Mouse (Mus musculus) limb, embryonic 14.5 days (tissue): ENCODE data around the gene Zmynd8. TPM values are rescaled to one million over a fixed set of nuclear protein-coding genes. Genes with fewer than 3 reads are reported as not detected.

Source experiments
- ATAC-seq: fragments of 200-750 bp; cut with Nextera tagmentation; 2 replicates; pipeline ENCODE4 v1.8.0; 2017; ENCODE audit warnings: low read depth, moderate number of reproducible peaks, moderate TSS enrichment; ENCODE audit not compliant: low FRiP score
- DNase-seq: peaks from one replicate; pipeline ENCODE4 v3.0.0-alpha.2; 2015; ENCODE audit warnings: low spot score
- H3K27ac ChIP-seq: fragments of 300-500 bp; sonication (generic); replicated peaks from 2 replicates; pipeline ENCODE4 v1.5.1; 2014; ENCODE audit warnings: low read depth, mild to moderate bottlenecking, low read length, moderate library complexity, mixed read lengths
- H3K27me3 ChIP-seq: fragments of 300-500 bp; sonication (generic); 2 replicates; pipeline ENCODE4 v1.6.1; 2014; ENCODE audit warnings: low read length, mixed read lengths; ENCODE audit not compliant: control insufficient read depth, insufficient read depth
- H3K36me3 ChIP-seq: fragments of 300-500 bp; sonication (generic); 2 replicates; pipeline ENCODE4 v1.6.1; 2014; ENCODE audit warnings: mild to moderate bottlenecking, low read length, moderate library complexity, mixed read lengths; ENCODE audit not compliant: control insufficient read depth, insufficient read depth
- H3K4me1 ChIP-seq: fragments of 300-500 bp; sonication (generic); 2 replicates; pipeline ENCODE4 v1.6.1; 2014; ENCODE audit warnings: antibody characterized with exemption, low read length, mixed read lengths; ENCODE audit not compliant: control insufficient read depth, insufficient read depth
- H3K4me2 ChIP-seq: fragments of 300-500 bp; sonication (generic); replicated peaks from 2 replicates; pipeline ENCODE4 v1.6.1; 2014; ENCODE audit warnings: low read depth, mild to moderate bottlenecking, low read length, moderate library complexity; ENCODE audit not compliant: severe bottlenecking
- H3K4me3 ChIP-seq: fragments of 300-500 bp; sonication (generic); replicated peaks from 2 replicates; pipeline ENCODE4 v1.5.1; 2014; ENCODE audit warnings: low read length
- H3K9ac ChIP-seq: fragments of 300-500 bp; sonication (generic); 2 replicates; pipeline ENCODE4 v1.6.1; 2014; ENCODE audit warnings: mild to moderate bottlenecking, low read depth, low read length, moderate library complexity; ENCODE audit not compliant: severe bottlenecking
- H3K9me3 ChIP-seq: fragments of 300-500 bp; sonication (generic); 2 replicates; pipeline ENCODE4 v1.6.1; 2016; ENCODE audit warnings: low read length; ENCODE audit not compliant: control insufficient read depth
- POLR2A ChIP-seq: fragments of 200-500 bp; IDR thresholded peaks from 2 replicates; pipeline ENCODE4 v1.8.0; 2012; ENCODE audit warnings: inconsistent platforms, mild to moderate bottlenecking, moderate library complexity, borderline replicate concordance; ENCODE audit not compliant: insufficient read depth, insufficient read length; ENCODE audit errors: extremely low read depth
- WGBS: fragments of 180-500 bp; shearing (Covaris S2); extraction: QIAGEN DNeasy Blood & Tissue Kit; methylation state at CpG from one replicate; pipeline ENCODE4 v1.1.7; 2014; 5-methylcytosine and 5-hydroxymethylcytosine counted together
- polyA plus RNA-seq, 2 experiments: library from polyadenylated mRNA; depleted of rRNA in 1 of 2; stranded (reverse) in 1 of 2; unstranded in 1 of 2; fragments of >200 nt; fragmentation: Nextera tagmentation in 1 of 2; extraction: Ambion mirVana in 1 of 2; gene quantifications; 2 replicates each; pipeline versions ENCODE4 v1.2.1 to v1.2.3; 2012 to 2014

The Zmynd8 gene
- polyA plus RNA-seq, 2 experiments = 30.2 to 49.5 TPM

- no peak overlapping the region for H3K4me2 ChIP-seq
- H3K4me3 ChIP-seq = no peak overlapping the region
- H3K9me3 ChIP-seq = no peaks in the 10 kb centered on the region
- WGBS = 84% methylated on average over 10 of the region's 10 CpGs
- H3K27ac ChIP-seq = no peak overlapping the region
- H3K4me1 ChIP-seq = peaks cover 35% of the 10 kb centered on the region
- no peak for TF ChIP-seq POLR2A
- no peaks in the 10 kb centered on the region for H3K27me3 ChIP-seq
- no peaks in the 10 kb centered on the region for H3K36me3 ChIP-seq
- H3K9ac ChIP-seq = no peak overlapping the region
- DNase-seq (no peak), ATAC-seq (no peak)
Observed at GRCm38 (mm10) chr2:165890401-165890800, 8.4 kb downstream of the Zmynd8 start.

- 80% methylated on average over 10 of the region's 10 CpGs for WGBS
- H3K27me3 ChIP-seq = no peaks in the 10 kb centered on the region
- no peaks in the 10 kb centered on the region for H3K9me3 ChIP-seq
- no peak overlapping the region for H3K4me2 ChIP-seq
- ATAC-seq (no peak), DNase-seq (no peak)
- no peak overlapping the region for H3K27ac ChIP-seq
- H3K36me3 ChIP-seq = no peaks in the 10 kb centered on the region
- H3K4me3 ChIP-seq = no peak overlapping the region
- H3K9ac ChIP-seq = no peak overlapping the region
- H3K4me1 ChIP-seq = peaks cover 40% of the 10 kb centered on the region
- TF ChIP-seq POLR2A = no peak
Observed at GRCm38 (mm10) chr2:165889874-165890273, 8.9 kb downstream of the Zmynd8 start.

GRCm38 (mm10) chr2:165889266-165889665 is 9.6 kb downstream of the Zmynd8 start:
- H3K4me2 ChIP-seq = no peak overlapping the region
- no peak overlapping the region for H3K9ac ChIP-seq
- no peak for ATAC-seq
- DNase-seq = no peak
- H3K9me3 ChIP-seq = no peaks in the 10 kb centered on the region
- peaks cover 44% of the 10 kb centered on the region for H3K4me1 ChIP-seq
- H3K27me3 ChIP-seq = no peaks in the 10 kb centered on the region
- no peak overlapping the region for H3K4me3 ChIP-seq
- no peak overlapping the region for H3K27ac ChIP-seq
- TF ChIP-seq POLR2A = no peak
- H3K36me3 ChIP-seq = no peaks in the 10 kb centered on the region
- 64% methylated on average over 7 of the region's 7 CpGs for WGBS

DNA sequence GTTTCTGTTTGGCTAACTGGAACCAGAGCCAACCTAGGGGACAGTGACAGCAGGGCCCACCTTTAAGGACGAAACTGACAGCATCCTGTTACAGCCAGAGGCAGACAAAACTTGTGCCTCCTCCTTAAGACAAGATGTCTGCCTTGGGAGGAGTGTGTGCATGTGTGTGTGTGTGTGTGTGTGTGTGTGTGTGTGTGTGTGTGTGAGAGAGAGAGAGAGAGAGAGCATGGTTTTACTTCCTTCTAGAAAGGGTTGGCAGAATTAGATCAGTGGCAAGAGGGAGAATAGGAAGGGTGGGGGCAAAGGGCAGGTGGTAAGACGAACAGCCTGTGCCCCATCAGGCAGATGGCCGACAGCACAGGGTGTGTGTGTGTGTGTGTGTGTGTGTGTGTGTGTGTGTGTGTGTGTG is 10.0 kb downstream of the Zmynd8 start:
- Histone ChIP-seq H3K9ac (no peak overlapping the region), H3K27me3 (no peaks in the 10 kb centered on the region)
- 13% methylated on average over 3 of the region's 3 CpGs for WGBS

GRCm38 (mm10) chr2:165888396-165888795 is 10.4 kb downstream of the Zmynd8 start:
- no peaks in the 10 kb centered on the region for H3K9me3 ChIP-seq
- peaks cover 53% of the 10 kb centered on the region for H3K4me1 ChIP-seq
- H3K4me2 ChIP-seq = peak overlapping the region; percentile 13; the same call in 1 of the 2 replicates
- DNase-seq (peak; percentile 70), ATAC-seq (no peak)
- no peaks in the 10 kb centered on the region for H3K27me3 ChIP-seq
- WGBS = 21% methylated on average over 12 of the region's 13 CpGs
- no peak for TF ChIP-seq POLR2A
- no peak overlapping the region for H3K4me3 ChIP-seq
- peak overlapping the region; percentile 41; the same call in 1 of the 2 replicates for H3K9ac ChIP-seq
- H3K27ac ChIP-seq = peak overlapping the region; percentile 99
- no peaks in the 10 kb centered on the region for H3K36me3 ChIP-seq

More for the DNA sequence above, 10.0 kb downstream of the Zmynd8 start:
- H3K27ac ChIP-seq = peak overlapping the region; percentile 99; the same call in 1 of the 2 replicates
- ATAC-seq = no peak
- no peaks in the 10 kb centered on the region for H3K9me3 ChIP-seq
- no peak overlapping the region for H3K4me3 ChIP-seq
- DNase-seq = no peak
- peaks cover 49% of the 10 kb centered on the region for H3K4me1 ChIP-seq
- peak overlapping the region; percentile 13; the same call in 1 of the 2 replicates for H3K4me2 ChIP-seq
- no peak for TF ChIP-seq POLR2A
- no peaks in the 10 kb centered on the region for H3K36me3 ChIP-seq
